Mouse (Mus musculus) bone marrow macrophage, adult 2 months (primary cell): ENCODE measurements around the gene Gm45521.

Experiments used
- CTCF ChIP-seq: IDR thresholded peaks from 2 replicates; pipeline ENCODE4 v1.5.1; 2012; ENCODE audit warnings: low read depth, mild to moderate bottlenecking, low read length, moderate library complexity
- POLR2A ChIP-seq: IDR thresholded peaks from 2 replicates; pipeline ENCODE4 v1.6.1; 2012; ENCODE audit warnings: mild to moderate bottlenecking, low read depth, low read length, borderline replicate concordance

- TF ChIP-seq CTCF (no peak), POLR2A (no peak)
These were observed 37.2 kb upstream of the Gm45521 start for GRCm38 (mm10) chr14:7919921-7920320.
